Mouse (Mus musculus): ENCODE results near the gene Pcsk1n.
A peak's percentile ranks its signal among the peaks of the same experiment; 100 is the strongest.

The Pcsk1n gene

DNA sequence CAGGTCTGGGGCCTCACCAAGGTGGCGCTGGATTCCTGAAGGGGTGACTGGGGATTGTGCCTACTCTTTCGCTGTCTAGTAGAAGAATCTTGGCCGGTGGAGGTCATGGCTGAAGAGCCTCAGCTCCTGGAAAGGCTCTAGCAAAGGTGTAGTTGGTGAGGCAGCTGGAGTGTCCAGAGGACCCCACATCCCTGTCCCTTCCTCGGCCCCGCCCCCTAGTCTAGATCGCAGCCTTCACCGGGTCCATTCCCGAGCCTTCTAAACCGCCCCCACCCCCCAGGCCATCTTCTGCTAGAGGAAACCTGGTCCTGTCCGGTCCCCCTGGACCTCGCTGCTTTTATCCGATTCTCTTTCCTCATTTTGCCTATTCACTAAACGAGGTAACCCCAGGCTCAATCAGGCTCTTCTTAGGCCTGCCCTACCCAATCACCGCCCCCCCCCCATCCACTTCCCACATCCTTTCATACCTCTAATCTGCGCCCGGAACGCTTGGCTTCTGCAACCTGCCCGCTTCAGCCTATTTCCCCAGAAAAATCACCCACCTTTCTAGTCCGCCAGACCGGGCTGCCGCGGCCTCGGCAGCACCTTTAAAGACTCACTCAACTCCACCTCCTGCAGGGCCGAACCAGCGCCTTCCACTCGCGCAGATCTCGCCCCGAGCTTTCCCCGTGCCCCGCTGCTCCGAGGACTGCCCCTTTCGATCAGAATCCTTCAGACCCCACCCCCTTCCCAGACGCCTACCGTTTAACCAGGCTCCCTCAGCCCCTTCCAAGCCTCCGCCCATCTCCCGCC is 27.7 kb downstream of the Pcsk1n start, which contains the start of gene Hdac6:
Gene Hdac6 (minus strand): TSS at position 782 of the 792 bp plus-strand sequence.
- no peak for DNase-seq (ENCODE audit: low spot score in 2 of 2)

DNA sequence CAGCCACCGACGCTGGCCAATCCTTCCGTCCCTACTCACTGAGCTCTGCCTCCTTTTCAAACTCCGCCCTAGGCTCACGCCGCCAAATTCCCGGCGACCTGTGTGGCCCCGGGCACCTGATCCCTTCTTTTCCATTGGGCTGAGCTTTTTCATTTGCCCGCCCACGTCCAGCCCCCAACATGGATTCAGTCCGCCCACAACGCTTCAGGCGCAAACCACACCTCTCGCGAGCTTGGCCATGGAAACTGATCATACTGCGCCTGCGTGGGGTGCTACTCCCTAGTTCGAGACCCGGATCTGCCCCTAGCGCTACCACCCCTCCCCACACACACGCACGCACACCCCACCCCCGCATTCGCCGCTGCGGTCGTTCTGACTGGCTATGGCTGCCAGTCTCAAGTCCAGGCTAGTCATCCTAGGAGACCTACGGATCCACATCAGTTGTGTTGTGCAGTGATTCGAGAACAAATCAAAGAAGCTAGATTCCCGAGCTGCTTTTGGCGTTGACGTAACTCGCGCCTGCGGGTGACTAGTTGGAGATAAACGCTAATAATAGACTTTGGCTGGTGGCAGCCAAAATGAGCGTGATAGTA is 28.4 kb downstream of the Pcsk1n start:
- DNase-seq (ENCODE audit: low spot score in 2 of 2), result peak; percentile 93 to 94

DNA sequence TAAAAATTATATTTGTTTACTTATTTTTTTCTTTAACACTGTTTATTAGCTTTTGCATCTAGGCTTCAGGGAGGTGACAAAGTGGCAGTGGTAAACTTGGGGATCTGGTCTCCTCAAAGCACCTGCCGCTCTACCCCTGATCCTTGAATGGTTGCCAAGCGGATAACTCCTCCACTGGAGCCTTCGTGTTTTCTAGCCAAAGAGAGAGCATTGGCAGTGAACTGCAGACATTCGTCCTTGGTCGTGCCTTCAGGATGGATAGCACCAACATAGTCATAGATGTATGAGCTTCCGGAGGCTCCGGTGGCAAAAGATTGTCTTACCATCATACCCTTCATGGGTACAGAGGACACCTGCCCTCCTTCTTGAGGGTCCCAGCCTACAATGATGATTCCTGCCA is 30.5 kb downstream of the Pcsk1n start:
- no peak for DNase-seq (ENCODE audit: low spot score in 2 of 2)

DNA sequence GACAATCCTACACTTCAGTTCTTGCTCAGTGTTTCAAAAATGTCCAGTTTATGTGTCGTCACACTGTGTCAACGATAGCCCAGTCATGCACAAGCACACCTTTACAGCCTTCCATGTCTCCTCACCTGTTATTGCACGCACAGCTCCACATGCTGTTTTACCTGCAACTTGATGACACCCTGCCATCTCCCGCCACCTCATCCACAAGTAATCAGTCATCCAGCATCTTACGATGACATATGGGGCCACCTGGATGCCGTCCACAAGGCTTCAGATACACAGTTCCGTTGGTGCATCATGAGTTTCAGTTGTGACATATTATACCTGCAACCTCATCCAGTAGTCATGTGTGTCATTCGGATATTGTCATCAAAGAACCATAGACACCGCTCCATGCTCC is 39.2 kb downstream of the Pcsk1n start:
- no peak for DNase-seq (ENCODE audit: low spot score in 2 of 2)

DNA sequence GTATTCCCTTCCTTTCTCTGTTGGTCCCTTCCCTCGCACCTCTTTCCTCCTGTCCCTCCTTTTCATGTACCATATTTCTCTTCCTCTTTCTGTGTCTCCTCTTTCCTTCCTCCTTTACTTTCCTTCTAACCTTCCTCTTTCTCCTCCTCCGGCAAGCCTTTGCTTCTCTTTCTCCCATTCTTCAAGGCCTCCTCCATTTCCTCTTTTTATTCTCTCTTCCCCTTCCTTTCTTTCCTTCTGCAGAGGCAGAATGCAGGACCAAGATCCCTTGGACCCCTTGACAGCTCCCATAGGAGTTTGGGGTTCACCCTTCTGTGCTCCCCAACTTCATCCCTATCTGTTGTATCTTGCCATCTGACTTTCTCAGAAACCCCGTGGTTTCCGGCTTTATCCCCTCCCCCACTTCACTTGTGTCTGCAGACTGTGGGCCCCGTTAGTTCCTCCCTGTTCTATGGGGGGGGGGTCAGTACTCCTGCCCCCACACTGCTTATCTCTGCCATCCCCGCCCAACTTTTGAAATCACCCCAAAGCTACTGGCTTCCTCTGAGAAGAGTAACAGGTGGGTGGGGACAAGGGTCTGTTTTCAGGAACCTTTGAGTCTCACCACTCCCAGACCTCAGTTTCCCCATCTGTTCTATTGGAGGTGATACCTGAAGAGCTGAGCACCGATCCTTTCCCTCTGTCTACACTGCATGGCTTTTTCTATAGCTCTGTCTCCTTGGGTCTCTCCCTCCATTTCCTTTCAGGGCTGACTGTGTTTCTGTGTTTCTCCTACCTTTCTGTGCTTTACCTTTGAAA is 44.4 kb downstream of the Pcsk1n start:
- DNase-seq (ENCODE audit: low spot score in 2 of 2), result no peak

DNA sequence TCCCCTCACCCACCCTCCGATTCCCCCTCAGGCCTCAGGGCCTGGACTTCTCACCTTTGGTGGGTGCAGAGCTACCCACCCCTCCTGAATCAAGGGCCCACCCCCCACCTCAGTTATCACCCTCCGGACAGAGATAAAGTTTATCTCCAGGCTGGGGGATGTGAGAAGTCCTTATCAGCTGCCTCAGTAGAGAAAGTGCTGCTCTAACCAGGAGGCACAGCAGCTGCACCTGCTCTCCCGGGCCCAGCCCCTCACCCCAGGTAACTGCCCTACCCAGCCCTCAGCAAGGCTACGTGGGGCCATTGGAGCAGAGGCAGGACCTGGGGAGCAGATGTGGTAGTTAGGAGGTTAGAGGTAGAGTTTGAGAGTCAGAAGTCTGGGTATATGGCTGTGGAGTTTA is 46.5 kb downstream of the Pcsk1n start:
- no peak for DNase-seq (ENCODE audit: low spot score in 2 of 2)

DNA sequence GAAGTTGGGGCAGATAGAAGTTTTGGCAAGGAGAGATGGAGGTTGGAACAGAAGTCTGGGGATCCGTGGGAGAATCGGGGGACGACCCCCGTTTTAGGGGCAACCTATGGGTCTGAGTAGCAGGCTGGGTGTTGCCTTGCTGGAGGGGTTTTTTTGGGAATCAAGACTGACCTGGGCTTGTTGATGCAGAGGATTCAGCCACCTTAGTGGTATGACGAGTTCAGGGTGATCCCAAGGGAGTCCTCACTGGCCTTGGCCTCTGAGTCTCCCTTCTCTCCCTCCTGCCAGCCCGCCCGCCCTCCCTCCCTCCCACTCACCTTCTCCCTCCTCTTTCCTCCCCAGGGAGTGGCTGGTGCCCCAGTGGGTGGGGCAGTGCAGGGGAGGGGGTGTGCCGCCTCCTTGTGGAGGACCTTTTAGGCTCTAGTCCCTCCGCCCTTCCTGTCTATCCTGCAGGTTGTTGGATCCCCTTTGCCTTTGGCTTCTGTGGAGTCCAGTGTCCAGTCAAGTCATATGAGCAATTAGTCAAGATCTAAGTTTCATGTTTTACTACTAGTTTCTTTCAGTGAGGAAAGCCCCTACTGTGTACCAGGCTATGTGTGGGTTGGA is 48.1 kb downstream of the Pcsk1n start:
- DNase-seq (ENCODE audit: low spot score in 2 of 2), result no peak

DNA sequence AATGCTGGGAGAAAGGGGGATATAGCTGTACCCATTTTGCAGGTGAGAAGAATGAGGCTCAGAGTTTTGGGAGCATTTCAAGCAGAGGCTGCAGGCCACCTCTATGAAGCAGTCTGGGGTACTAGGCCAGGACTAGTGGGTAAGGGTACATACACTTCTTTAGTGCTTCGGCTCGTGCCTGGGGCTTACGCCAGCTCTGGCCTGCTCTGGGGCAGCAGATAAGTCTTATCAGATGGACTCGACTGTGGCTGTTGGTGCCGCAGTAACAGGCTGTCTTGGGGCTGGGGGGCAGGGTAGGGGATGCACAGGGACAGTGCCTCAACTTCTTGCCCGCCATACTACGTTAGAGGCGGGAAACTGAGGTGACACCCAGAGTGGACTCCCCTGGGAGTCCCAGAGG is 48.6 kb downstream of the Pcsk1n start:
- no peak for DNase-seq (ENCODE audit: low spot score in 2 of 2)

DNA sequence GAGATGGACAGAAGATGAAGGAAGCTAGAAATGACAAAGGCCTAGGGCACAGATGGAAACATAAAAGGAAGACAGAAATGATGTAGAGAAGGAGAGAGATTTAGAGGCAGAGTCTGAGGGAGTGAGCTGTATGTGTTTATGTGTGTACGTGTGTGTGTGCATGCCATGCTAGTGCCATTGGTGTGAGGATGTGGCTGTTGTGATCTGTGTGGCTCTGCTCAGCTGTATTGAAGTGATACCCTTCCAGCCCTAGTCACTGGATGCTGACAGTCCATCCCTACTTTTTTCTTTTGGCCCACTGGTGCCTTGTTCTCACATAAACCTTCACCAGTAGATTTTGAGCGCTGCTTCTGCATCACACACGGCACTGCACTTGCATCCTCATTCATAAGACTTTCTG is 49.3 kb downstream of the Pcsk1n start:
- DNase-seq (ENCODE audit: low spot score in 2 of 2), result no peak

DNA sequence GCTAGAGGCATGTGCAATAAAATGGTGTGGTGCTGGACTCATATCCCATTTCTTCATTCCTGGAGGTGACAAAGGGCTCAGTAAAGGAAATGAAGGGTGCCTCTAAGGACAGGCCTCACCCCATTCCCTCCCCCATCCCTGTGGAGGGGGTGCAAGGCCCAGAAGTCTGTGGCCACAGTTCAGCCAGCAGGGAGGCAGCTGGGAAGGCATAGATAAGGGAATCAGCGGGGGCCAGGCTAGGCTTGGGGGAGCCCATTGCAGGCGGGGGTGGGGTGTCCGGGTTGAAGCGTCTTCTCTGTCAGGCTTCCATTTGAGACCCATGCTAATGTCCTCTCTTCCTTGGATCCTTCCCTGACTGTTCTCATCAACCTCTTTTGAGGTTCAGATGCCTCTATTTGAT is 51.7 kb downstream of the Pcsk1n start:
- DNase-seq (ENCODE audit: low spot score in 2 of 2), result no peak

Measured in right cerebral cortex, postnatal 36 days (tissue).